Mouse (Mus musculus) layer of hippocampus, postnatal 10 days (tissue): ENCODE results near the gene Olfr169. TPM values are rescaled to one million over a fixed set of nuclear protein-coding genes. Genes with fewer than 3 reads are reported as not detected.
"Not testable (repeated sequence)": the region's sequence is repeated elsewhere in the genome, so short reads cannot be mapped to it uniquely, and the experiment has no call there.

ENCODE experiments used
- DNase-seq, 2 experiments: peaks; one replicate each; pipeline ENCODE4 v3.0.0; 2021; ENCODE audit warnings: low spot score in 2 of 2
- long read RNA-seq: library from polyadenylated mRNA; stranded (forward); transcript quantifications from one replicate; pipeline ENCODE4 v2.0.0, GENCODE M21; 2023
- total RNA-seq, 2 experiments: library from RNA; stranded (reverse); gene quantifications; 2 replicates each; pipeline ENCODE4 v1.2.3; 2021

The Olfr169 gene
- total RNA-seq: not detected
- long read RNA-seq: 0 reads

- DNase-seq: not testable (repeated sequence)
These were observed at the start of gene Olfr169 for GRCm38 (mm10) chr16:19571709-19572108. TSS of gene Olfr169 (minus strand) at chr16:19571809.

- DNase-seq: not testable (repeated sequence)
These were observed 40.2 kb upstream of the Olfr169 start, which contains the start of gene Olfr170 for GRCm38 (mm10) chr16:19611782-19612181. TSS of gene Olfr170 (minus strand) at chr16:19611882.

- DNase-seq: no peak
These were observed 31.6 kb upstream of the Olfr169 start for GRCm38 (mm10) chr16:19603166-19603565.

- DNase-seq: not testable (repeated sequence)
These were observed 18.2 kb downstream of the Olfr169 start for GRCm38 (mm10) chr16:19553429-19553828.

- DNase-seq: not testable (repeated sequence)
These were observed 19.4 kb downstream of the Olfr169 start for GRCm38 (mm10) chr16:19552246-19552645.

GRCm38 (mm10) chr16:19535455-19535854, 36.2 kb downstream of the Olfr169 start, which contains the start of gene Olfr168:
TSS of gene Olfr168 (minus strand) at chr16:19535555.
- no peak for DNase-seq

GRCm38 (mm10) chr16:19522166-19522565, 49.4 kb downstream of the Olfr169 start, which contains the start of gene Olfr167:
TSS of gene Olfr167 (minus strand) at chr16:19522266.
- DNase-seq: no peak

Other genes with a start within 250 kb of the Olfr169 start
- not detected for gene Olfr165, start 148.7 kb downstream of the Olfr169 start, total RNA-seq
- not detected for gene Olfr166, start 88.1 kb downstream of the Olfr169 start, total RNA-seq
- gene Olfr167, start 49.5 kb downstream of the Olfr169 start, total RNA-seq: not detected
- gene Olfr168, start 36.3 kb downstream of the Olfr169 start, total RNA-seq: not detected
- not detected for gene Olfr170, start 40.1 kb upstream of the Olfr169 start, total RNA-seq
- not detected for gene Olfr171, start 58.1 kb upstream of the Olfr169 start, total RNA-seq
- not detected for gene Lamp3, start 134.6 kb upstream of the Olfr169 start, total RNA-seq
- 1 to 10 TPM; 4.7 to 5.3 TPM for gene B3gnt5, start 188.4 kb upstream of the Olfr169 start, total RNA-seq